Mouse (Mus musculus): ENCODE data around the gene Vmn1r191.
"Not testable (repeated sequence)": the region's sequence is repeated elsewhere in the genome, so short reads cannot be mapped to it uniquely, and the experiment has no call there.

Gene Vmn1r191

GRCm38 (mm10) chr13:22183869-22184268, at the start of gene Vmn1r191:
Gene Vmn1r191, minus strand, starts transcription at chr13:22183969.
- no peak for DNase-seq (ENCODE audit: low spot score)

GRCm38 (mm10) chr13:22223060-22223459, 39.3 kb upstream of the Vmn1r191 start, which contains the start of gene Vmn1r193:
Gene Vmn1r193, minus strand, starts transcription at chr13:22223160.
- not testable (repeated sequence) for DNase-seq (ENCODE audit: low spot score)

- DNase-seq (ENCODE audit: low spot score): not testable (repeated sequence)
These were observed 9.0 kb upstream of the Vmn1r191 start for GRCm38 (mm10) chr13:22192756-22193155.

- DNase-seq (ENCODE audit: low spot score): no peak
These were observed 7.3 kb upstream of the Vmn1r191 start, which contains the start of gene Vmn1r192 for GRCm38 (mm10) chr13:22191041-22191440. Gene Vmn1r192, minus strand, starts transcription at chr13:22191141.

- DNase-seq (ENCODE audit: low spot score): no peak
These were observed 6.6 kb upstream of the Vmn1r191 start for GRCm38 (mm10) chr13:22190385-22190784.

- DNase-seq (ENCODE audit: low spot score): no peak
These were observed 5.5 kb upstream of the Vmn1r191 start for GRCm38 (mm10) chr13:22189313-22189712.

- DNase-seq (ENCODE audit: low spot score): no peak
These were observed 15.4 kb downstream of the Vmn1r191 start for GRCm38 (mm10) chr13:22168416-22168815.

- not testable (repeated sequence) for DNase-seq (ENCODE audit: low spot score)
These were observed 47.1 kb downstream of the Vmn1r191 start for GRCm38 (mm10) chr13:22136495-22137293.
